Comparison of ENCODE assay signal across 8 mouse cellular contexts in genomic region chr2:9632719-9633446, GRCm38 (mm10).
DNase-seq lines count a peak whose midpoint lies in the region; ATAC-seq and TF ChIP-seq lines count a peak whose summit lies in the region.

No protein-coding gene starts in this region.

- H3K36me3 ChIP-seq in kidney, adult 2 months (ENCODE audit: control insufficient read depth, insufficient read depth, low read length) = no peaks in the 10 kb centered on the region
- H3K36me3 ChIP-seq in forebrain, embryonic 15.5 days = no peaks in the 10 kb centered on the region
- no peaks in the 10 kb centered on the region for H3K36me3 ChIP-seq in hindbrain, embryonic 16.5 days (ENCODE audit: control insufficient read depth, insufficient read depth, low read length)

- H3K4me1 ChIP-seq in kidney, adult 2 months (ENCODE audit: control insufficient read depth, insufficient read depth, low read length) = no peaks in the 10 kb centered on the region
- peaks cover 8% of the 10 kb centered on the region for H3K4me1 ChIP-seq in forebrain, embryonic 15.5 days
- no peaks in the 10 kb centered on the region for H3K4me1 ChIP-seq in hindbrain, embryonic 16.5 days (ENCODE audit: control insufficient read depth, insufficient read depth, low read depth, low read length)

- peak overlapping the region; percentile 15; the same call in 1 of the 2 replicates for H3K9ac ChIP-seq in forebrain, embryonic 15.5 days (replicated peaks)
- H3K9ac ChIP-seq in hindbrain, embryonic 16.5 days (ENCODE audit: low read depth, low read length) = 0 out of 2 replicates have a peak overlapping the region, but pooled peaks have one; percentile 20

- no peak for TF ChIP-seq POLR2A in kidney, adult 2 months (IDR thresholded peaks at IDR 0.05; ENCODE audit: low read depth, low read length)

- no peaks in the 10 kb centered on the region for H3K27me3 ChIP-seq in kidney, adult 2 months (replicated peaks; ENCODE audit: control insufficient read depth, insufficient read depth, low read length)
- no peaks in the 10 kb centered on the region for H3K27me3 ChIP-seq in forebrain, embryonic 15.5 days
- no peaks in the 10 kb centered on the region for H3K27me3 ChIP-seq in hindbrain, embryonic 16.5 days (replicated peaks; ENCODE audit: control insufficient read depth, insufficient read depth, low read length)

- WGBS in kidney, adult 2 months = 39% methylated on average over 15 of the region's 15 CpGs
- WGBS in forebrain, embryonic 15.5 days = 8% methylated on average over 15 of the region's 15 CpGs
- WGBS in hindbrain, embryonic 16.5 days = 11% methylated on average over 15 of the region's 15 CpGs

- no peak for TF ChIP-seq CTCF in kidney, adult 2 months (conservative IDR thresholded peaks at IDR 0.05; ENCODE audit: insufficient read depth, insufficient read length, low read depth, low read length)

- H3K9me3 ChIP-seq in forebrain, embryonic 15.5 days = no peaks in the 10 kb centered on the region
- no peaks in the 10 kb centered on the region for H3K9me3 ChIP-seq in hindbrain, embryonic 16.5 days (ENCODE audit: control insufficient read depth, low read length)

- H3K4me2 ChIP-seq in forebrain, embryonic 15.5 days (replicated peaks) = peak overlapping the region; percentile 35
- H3K4me2 ChIP-seq in hindbrain, embryonic 16.5 days (ENCODE audit: low read length) = peak overlapping the region; percentile 42

- DNase-seq in kidney, postnatal 10 days = peak; percentile 39
- no peak for DNase-seq in kidney, adult 2 months
- peak; percentile 35 for DNase-seq in retina, embryonic 14.5 days (ENCODE audit: low spot score)
- no peak for DNase-seq in testis, postnatal 10 days (ENCODE audit: low spot score)
- DNase-seq in frontal cortex, postnatal 36 days (ENCODE audit: low spot score in 2 of 2) = no peak
- no peak for DNase-seq in cerebellum, adult 18-20 months

- no peak overlapping the region for H3K27ac ChIP-seq in kidney, adult 2 months (ENCODE audit: insufficient read depth, low read depth, low read length)
- no peak overlapping the region for H3K27ac ChIP-seq in forebrain, embryonic 15.5 days (replicated peaks)
- no peak overlapping the region for H3K27ac ChIP-seq in hindbrain, embryonic 16.5 days (ENCODE audit: low read depth, low read length)

- no peak for ATAC-seq in forebrain, embryonic 15.5 days (replicated peaks)
- ATAC-seq in hindbrain, embryonic 16.5 days = peak; percentile 58; the same call in 1 of the 2 replicates

- no peak overlapping the region for H3K4me3 ChIP-seq in kidney, adult 2 months (ENCODE audit: insufficient read depth, low read depth, low read length)
- H3K4me3 ChIP-seq in forebrain, embryonic 15.5 days = peak overlapping the region; percentile 19; the same call in 1 of the 2 replicates
- H3K4me3 ChIP-seq in hindbrain, embryonic 16.5 days (ENCODE audit: low read length) = peak overlapping the region; percentile 10

Comparison
In these comparisons a context has a peak if more than half of its experiments do, and no peak if none do; other contexts are left out.
1. DNase-seq: peak in kidney, postnatal 10 days (single experiment) and retina, embryonic 14.5 days (single experiment); none in kidney, adult 2 months (single experiment), testis, postnatal 10 days (single experiment), frontal cortex, postnatal 36 days (0 of 2) and cerebellum, adult 18-20 months (0 of 2).